Mouse (Mus musculus) hindbrain, embryonic 16.5 days (tissue): ENCODE data around the gene Ube2b. TPM values are rescaled to one million over a fixed set of nuclear protein-coding genes. Genes with fewer than 3 reads are reported as not detected.
A peak's percentile ranks its signal among the peaks of the same experiment; 100 is the strongest.

ENCODE experiments used
- ATAC-seq: fragments of 200-750 bp; cut with Nextera tagmentation; 2 replicates; pipeline ENCODE4 v1.8.0; 2017; ENCODE audit warnings: moderate TSS enrichment, moderate library complexity
- H3K27ac ChIP-seq: fragments of 300-500 bp; sonication (generic); 2 replicates; pipeline ENCODE4 v1.5.1; 2014; ENCODE audit warnings: low read depth, mild to moderate bottlenecking, control low read depth, low read length, moderate library complexity
- H3K27me3 ChIP-seq: fragments of 300-500 bp; sonication (generic); replicated peaks from 2 replicates; pipeline ENCODE4 v1.6.1; 2014; ENCODE audit warnings: low read length; ENCODE audit not compliant: control insufficient read depth, insufficient read depth
- H3K36me3 ChIP-seq: fragments of 300-500 bp; sonication (generic); 2 replicates; pipeline ENCODE4 v1.6.1; 2014; ENCODE audit warnings: mild to moderate bottlenecking, low read length, moderate library complexity, mixed read lengths; ENCODE audit not compliant: control insufficient read depth, insufficient read depth
- H3K4me1 ChIP-seq: fragments of 300-500 bp; sonication (generic); 2 replicates; pipeline ENCODE4 v1.6.1; 2014; ENCODE audit warnings: low read depth, low read length; ENCODE audit not compliant: control insufficient read depth, insufficient read depth
- H3K4me2 ChIP-seq: fragments of 300-500 bp; sonication (generic); 2 replicates; pipeline ENCODE4 v1.6.1; 2014; ENCODE audit warnings: mild to moderate bottlenecking, low read length, control low read depth, moderate library complexity
- H3K4me3 ChIP-seq: fragments of 300-500 bp; sonication (generic); 2 replicates; pipeline ENCODE4 v1.5.1; 2014; ENCODE audit warnings: mild to moderate bottlenecking, low read length, control low read depth, moderate library complexity
- H3K9ac ChIP-seq: fragments of 300-500 bp; sonication (generic); 2 replicates; pipeline ENCODE4 v1.6.1; 2014; ENCODE audit warnings: low read depth, mild to moderate bottlenecking, control low read depth, low read length, moderate library complexity
- H3K9me3 ChIP-seq: fragments of 300-500 bp; sonication (generic); 2 replicates; pipeline ENCODE4 v1.6.1; 2014; ENCODE audit warnings: mild to moderate bottlenecking, low read length, moderate library complexity; ENCODE audit not compliant: control insufficient read depth
- WGBS: fragments of 180-500 bp; shearing (Covaris S2); extraction: QIAGEN DNeasy Blood & Tissue Kit; methylation state at CpG from one replicate; pipeline ENCODE4 v1.1.7; 2014; 5-methylcytosine and 5-hydroxymethylcytosine counted together
- polyA plus RNA-seq: library from polyadenylated mRNA; unstranded; fragments of >200 nt; fragmentation: Nextera tagmentation; extraction: Ambion mirVana; gene quantifications from 2 replicates; pipeline ENCODE4 v1.2.1, GENCODE M21; 2015

Gene Ube2b
- polyA plus RNA-seq, 1 experiment from 2014 or later = 224 TPM

DNA sequence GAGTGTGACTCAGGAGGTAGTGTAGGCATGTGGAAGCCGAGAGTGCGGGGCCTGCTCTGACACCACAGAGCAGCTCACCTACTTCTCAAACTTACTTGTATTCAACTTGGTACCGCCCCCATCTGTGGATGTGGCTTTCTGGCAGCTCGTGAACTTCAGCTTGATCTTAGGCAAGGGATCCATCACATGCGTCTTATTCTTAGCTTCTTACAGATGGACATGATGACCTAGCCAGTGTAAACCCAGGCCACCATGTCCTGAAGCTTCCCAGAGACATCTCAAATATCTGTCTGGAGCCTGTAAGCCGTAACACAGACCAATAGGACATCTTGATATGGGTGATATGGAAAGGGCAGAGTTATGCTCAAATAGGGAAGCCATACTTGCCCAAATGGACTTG is 28.9 kb downstream of the Ube2b start:
- WGBS = 96% methylated on average over 6 of the region's 6 CpGs
- Histone ChIP-seq H3K9me3 (no peaks in the 10 kb centered on the region), H3K4me3 (no peak overlapping the region), H3K9ac (no peak overlapping the region), H3K4me2 (no peak overlapping the region), H3K4me1 (peaks cover 14% of the 10 kb centered on the region), H3K36me3 (peaks cover 24% of the 10 kb centered on the region), H3K27ac (no peak overlapping the region), H3K27me3 (no peaks in the 10 kb centered on the region)
- ATAC-seq = no peak

- no peak overlapping the region for H3K27ac ChIP-seq
- peaks cover 14% of the 10 kb centered on the region for H3K4me1 ChIP-seq
- no peak for ATAC-seq
- peaks cover 20% of the 10 kb centered on the region for H3K36me3 ChIP-seq
- WGBS = 89% methylated on average over 2 of the region's 2 CpGs
- H3K27me3 ChIP-seq = no peaks in the 10 kb centered on the region
- no peak overlapping the region for H3K4me3 ChIP-seq
- H3K4me2 ChIP-seq = no peak overlapping the region
- H3K9ac ChIP-seq = no peak overlapping the region
- H3K9me3 ChIP-seq = no peaks in the 10 kb centered on the region
Measured at GRCm38 (mm10) chr11:51969511-51969910, 31.1 kb downstream of the Ube2b start.

GRCm38 (mm10) chr11:51968896-51969295 is 31.7 kb downstream of the Ube2b start:
- ATAC-seq = no peak
- no peaks in the 10 kb centered on the region for H3K27me3 ChIP-seq
- H3K36me3 ChIP-seq = peaks cover 19% of the 10 kb centered on the region
- no peak overlapping the region for H3K4me3 ChIP-seq
- WGBS = 96% methylated on average over 9 of the region's 9 CpGs
- no peak overlapping the region for H3K27ac ChIP-seq
- peaks cover 14% of the 10 kb centered on the region for H3K4me1 ChIP-seq
- no peak overlapping the region for H3K9ac ChIP-seq
- no peak overlapping the region for H3K4me2 ChIP-seq
- H3K9me3 ChIP-seq = no peaks in the 10 kb centered on the region

DNA sequence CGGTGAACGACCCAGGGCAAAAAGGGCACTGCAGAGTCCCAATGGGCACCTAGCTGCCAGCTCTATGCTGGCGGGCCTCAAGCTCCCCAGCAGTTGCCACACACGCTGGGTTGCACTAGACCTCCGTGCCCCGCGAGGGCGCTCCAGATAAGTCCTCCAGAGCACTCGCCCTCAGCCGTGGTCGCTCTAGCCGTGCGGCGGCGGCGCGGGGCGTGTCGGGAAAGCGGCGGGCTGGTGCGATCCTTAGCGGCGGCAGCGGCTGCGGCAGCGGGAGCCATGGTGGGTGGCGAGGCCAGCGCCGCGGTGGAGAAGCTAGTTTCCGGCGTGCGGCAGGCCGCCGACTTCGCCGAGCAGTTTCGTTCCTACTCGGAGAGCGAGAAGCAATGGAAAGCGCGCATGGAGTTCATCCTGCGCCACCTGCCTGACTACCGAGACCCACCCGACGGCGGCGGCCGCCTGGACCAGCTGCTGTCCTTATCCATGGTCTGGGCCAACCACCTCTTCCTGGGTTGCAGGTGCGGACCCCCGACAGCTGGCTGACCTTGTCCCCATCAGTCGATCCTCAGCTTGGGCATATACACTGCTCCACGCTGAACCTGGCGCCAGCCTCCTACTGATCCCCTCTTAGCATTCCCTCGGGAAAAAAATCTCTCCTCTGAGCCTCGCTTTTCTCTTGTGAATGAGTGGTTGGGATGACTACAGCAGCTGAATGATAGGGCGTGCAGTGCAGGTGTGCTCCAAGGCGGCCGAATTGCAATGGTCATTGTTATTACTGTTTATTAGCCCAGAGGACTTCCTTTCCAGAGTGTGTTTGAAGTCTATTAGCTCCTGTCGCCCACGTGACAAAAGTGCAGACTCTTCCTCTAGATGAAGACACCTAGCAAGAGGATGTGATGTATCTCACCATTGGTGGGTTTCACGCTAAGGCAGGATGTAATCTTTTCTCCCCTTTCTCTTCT is 32.8 kb downstream of the Ube2b start, which contains the start of gene Cdkn2aipnl:
TSS of gene Cdkn2aipnl (plus strand) at position 219 of the 959 bp plus-strand sequence.
- Histone ChIP-seq H3K9ac (peak within 1 kb of the TSS; percentile 83), H3K27ac (peak within 1 kb of the TSS; percentile 26), H3K4me2 (peak within 1 kb of the TSS; percentile 84), H3K36me3 (peaks cover 10% of the 10 kb centered on the region), H3K4me3 (peak within 1 kb of the TSS; percentile 60), H3K4me1 (peaks cover 14% of the 10 kb centered on the region), H3K9me3 (no peaks in the 10 kb centered on the region), H3K27me3 (no peaks in the 10 kb centered on the region)
- peak; percentile 97 for ATAC-seq
- 3% methylated on average over 62 of the region's 63 CpGs for WGBS

- peaks cover 3% of the 10 kb centered on the region; the same call in 1 of the 2 replicates for H3K36me3 ChIP-seq
- H3K27ac ChIP-seq = no peak overlapping the region
- ATAC-seq = no peak
- H3K4me1 ChIP-seq = peaks cover 14% of the 10 kb centered on the region
- H3K9me3 ChIP-seq = no peaks in the 10 kb centered on the region
- WGBS = 83% methylated on average over 5 of the region's 5 CpGs
- H3K27me3 ChIP-seq = no peaks in the 10 kb centered on the region
- no peak overlapping the region for H3K9ac ChIP-seq
- H3K4me3 ChIP-seq = no peak overlapping the region
- no peak overlapping the region for H3K4me2 ChIP-seq
Measured at GRCm38 (mm10) chr11:51966651-51967050, 33.9 kb downstream of the Ube2b start.

DNA sequence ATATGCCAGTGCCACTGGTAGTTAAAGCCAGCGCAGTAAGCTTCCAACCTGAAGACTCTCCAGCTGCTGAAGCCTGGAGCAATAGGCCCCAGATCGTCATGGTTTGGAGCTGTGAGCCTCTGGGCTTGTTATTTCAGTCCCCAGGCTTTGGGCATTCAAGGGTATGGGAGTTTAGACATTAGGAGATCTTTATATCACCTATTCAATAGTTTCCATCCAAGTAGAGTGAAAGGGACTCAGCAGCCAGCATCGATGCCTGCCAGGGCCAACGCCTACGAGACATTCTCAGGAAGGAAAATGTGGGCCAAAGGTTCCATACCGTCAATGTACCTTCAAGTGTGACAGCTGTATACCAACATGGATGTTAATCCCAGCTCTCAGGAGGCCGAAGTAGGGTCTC is 38.3 kb downstream of the Ube2b start:
- Histone ChIP-seq H3K9me3 (no peaks in the 10 kb centered on the region; the same call in 1 of the 2 replicates), H3K4me2 (no peak overlapping the region), H3K4me3 (no peak overlapping the region), H3K27ac (no peak overlapping the region), H3K9ac (no peak overlapping the region), H3K27me3 (no peaks in the 10 kb centered on the region), H3K36me3 (no peaks in the 10 kb centered on the region), H3K4me1 (peaks cover 3% of the 10 kb centered on the region; the same call in 1 of the 2 replicates)
- WGBS = 88% methylated on average over 7 of the region's 7 CpGs
- no peak for ATAC-seq

DNA sequence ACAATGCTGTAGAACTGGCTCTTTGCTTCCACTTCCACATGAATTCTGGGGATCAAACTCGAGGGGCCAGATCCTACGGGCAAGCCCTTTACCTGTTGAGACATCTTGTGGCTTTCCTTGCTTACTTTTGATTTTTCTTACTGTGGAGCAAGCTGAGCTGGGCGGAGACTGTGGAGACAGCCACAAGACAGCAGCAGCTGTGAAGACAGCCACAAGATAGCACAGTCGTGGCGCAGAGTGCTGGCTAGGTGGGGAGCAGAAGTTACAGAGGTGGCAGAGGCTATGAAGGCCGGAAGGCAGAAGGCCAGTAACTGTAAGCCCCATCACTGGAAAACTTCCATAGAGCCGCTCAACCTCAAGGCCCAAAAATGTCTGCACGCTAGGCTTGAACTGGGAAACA is 38.8 kb downstream of the Ube2b start:
- ATAC-seq = no peak
- Histone ChIP-seq H3K4me3 (no peak overlapping the region), H3K27ac (no peak overlapping the region), H3K9ac (no peak overlapping the region), H3K4me1 (no peaks in the 10 kb centered on the region), H3K4me2 (no peak overlapping the region), H3K36me3 (no peaks in the 10 kb centered on the region), H3K27me3 (no peaks in the 10 kb centered on the region), H3K9me3 (no peaks in the 10 kb centered on the region; the same call in 1 of the 2 replicates)
- WGBS = 90% methylated on average over 8 of the region's 8 CpGs

GRCm38 (mm10) chr11:51960967-51961471 is 39.5 kb downstream of the Ube2b start:
- Histone ChIP-seq H3K4me2 (no peak overlapping the region), H3K36me3 (no peaks in the 10 kb centered on the region), H3K4me1 (no peaks in the 10 kb centered on the region), H3K9ac (no peak overlapping the region), H3K27me3 (no peaks in the 10 kb centered on the region), H3K4me3 (no peak overlapping the region), H3K9me3 (no peaks in the 10 kb centered on the region; the same call in 1 of the 2 replicates), H3K27ac (no peak overlapping the region)
- 65% methylated on average over 11 of the region's 11 CpGs for WGBS
- ATAC-seq = no peak

- Histone ChIP-seq H3K36me3 (no peaks in the 10 kb centered on the region), H3K27ac (no peak overlapping the region), H3K4me2 (no peak overlapping the region), H3K9ac (no peak overlapping the region), H3K4me3 (no peak overlapping the region), H3K9me3 (no peaks in the 10 kb centered on the region; the same call in 1 of the 2 replicates), H3K27me3 (no peaks in the 10 kb centered on the region), H3K4me1 (no peaks in the 10 kb centered on the region)
- 93% methylated on average over 4 of the region's 4 CpGs for WGBS
- no peak for ATAC-seq
Measured at GRCm38 (mm10) chr11:51960061-51960460, 40.5 kb downstream of the Ube2b start.
